Mouse (Mus musculus): Measurements from ENCODE around the gene Gm20388.

Gm20388 gene

DNA sequence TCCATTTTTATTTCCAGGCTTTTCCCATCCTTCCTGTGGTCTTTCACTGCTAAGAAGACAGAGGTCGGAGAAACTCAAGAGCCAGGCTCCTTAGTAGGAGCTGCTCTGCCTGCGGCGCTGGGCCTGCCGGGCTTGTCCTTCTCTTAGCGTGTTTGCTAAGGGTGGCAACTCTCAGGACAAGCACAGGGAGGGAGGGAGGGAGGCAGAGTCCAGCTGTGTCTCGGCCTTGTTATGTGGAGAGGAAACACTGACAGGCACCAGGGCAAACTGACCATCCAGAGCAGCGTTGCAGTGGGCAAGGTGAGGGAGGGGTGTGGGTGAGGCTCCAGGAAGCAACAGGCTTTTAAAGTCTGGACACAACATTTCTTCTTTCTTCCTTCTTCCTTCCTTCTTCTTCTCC is 178.9 kb downstream of the Gm20388 start:
- no peak for DNase-seq (ENCODE audit: low spot score)

DNA sequence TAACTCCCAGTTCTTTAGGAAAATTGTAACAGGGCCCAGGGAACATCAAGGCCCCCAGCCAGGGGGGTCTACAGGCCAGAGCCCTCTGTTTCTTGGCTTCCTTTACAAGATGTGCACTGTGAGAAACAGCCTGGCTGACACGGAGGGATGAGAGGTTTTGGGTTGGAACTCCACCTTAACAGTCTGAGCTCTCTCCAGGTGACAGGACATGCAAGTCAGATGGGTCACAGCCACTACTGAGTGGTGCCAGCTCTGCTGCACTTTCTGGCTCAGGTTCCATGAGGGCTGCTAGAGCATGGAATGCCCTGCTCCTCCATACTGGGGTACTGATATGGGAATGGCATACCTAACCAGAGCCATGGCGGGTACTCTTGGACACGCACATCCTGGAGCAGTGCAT is 180.4 kb downstream of the Gm20388 start:
- DNase-seq (ENCODE audit: low spot score), result no peak

DNA sequence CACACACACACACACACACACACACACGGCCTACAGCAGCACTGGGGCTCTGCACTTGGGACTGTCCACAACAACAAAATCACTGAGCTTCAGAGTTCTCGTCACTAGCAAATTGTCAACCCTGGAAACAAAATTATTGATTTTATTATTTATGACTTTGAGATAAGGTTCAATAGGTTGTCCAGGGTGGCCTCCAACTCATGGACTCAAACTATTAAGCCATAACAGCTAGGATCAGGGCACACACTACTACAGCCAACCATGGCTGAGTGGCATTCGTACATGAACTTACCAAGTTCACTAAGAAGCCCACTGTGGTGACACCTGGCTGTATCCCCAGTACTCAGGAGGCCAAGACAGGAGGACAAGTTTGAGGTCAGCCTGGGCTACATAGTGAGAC is 182.5 kb downstream of the Gm20388 start:
- no peak for DNase-seq (ENCODE audit: low spot score)

DNA sequence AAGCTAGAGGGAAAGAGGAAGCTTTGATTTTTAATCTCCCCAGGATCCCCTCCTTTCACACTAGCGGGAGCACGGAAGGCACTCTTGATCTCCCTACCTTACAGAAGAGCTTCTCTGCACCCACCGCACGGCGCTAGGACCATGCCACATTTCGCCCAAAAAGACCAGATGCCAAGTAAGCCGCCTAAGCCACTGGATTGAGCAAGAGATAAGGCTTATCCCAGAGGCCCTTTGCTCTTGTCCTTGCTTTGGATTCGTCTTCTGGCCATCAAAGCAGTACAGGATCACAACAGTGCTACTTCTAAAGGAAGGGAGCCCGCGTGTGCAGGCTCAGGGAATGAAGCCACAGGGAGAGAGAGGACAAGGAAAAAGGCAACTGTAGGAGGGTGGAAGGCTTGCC is 184.2 kb downstream of the Gm20388 start:
- DNase-seq (ENCODE audit: low spot score), result no peak

DNA sequence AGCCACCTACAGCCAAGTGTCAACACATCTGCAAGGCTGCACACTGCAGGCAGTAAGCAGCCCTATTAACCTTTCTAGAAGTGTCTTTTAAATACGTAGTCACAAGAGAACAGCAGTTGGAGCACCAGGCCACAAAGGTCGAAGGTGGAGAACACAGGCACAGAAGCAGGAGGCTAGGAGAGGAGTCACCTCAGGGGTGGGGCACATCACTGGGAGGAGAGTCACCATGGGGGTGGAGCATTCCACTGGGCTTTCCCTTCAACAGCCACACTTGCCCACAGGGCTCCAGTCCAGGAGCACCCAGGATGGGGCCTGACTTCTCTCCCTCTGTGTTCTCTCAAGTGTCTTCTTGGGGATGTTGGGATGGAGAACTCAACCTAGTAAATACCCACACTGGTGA is 185.8 kb downstream of the Gm20388 start:
- DNase-seq (ENCODE audit: low spot score), result no peak

DNA sequence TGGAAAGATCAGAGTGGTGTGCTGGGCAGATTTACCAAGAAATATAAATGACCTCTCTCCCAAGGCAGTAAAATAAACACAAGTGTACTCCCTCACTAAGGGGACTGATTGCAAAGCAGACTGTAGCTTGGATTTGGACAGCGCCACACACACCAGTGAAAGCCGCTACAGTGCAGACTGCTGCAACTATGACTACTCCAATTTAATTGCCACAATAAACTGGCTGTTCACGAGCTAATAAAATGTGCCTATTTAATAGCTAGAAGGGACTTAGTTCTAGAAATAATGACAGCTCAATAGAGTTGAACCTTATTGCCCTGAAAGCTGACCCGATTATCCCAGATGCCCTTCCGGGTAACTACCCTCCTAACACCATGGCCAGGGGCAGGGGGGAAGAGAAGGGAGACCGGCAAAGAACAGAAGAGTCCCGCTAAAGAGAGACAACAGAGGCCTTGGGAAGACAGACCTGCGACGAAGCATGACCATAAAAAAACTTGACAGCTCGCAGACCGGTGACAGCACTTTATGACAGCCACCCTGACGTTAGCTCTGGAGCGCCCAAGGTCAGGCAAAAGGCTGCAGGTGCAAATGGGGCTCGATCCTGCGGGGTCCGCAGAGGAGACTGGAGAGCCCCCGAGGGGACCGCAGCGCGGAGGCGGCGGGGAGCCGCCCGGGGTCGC is 189.9 kb downstream of the Gm20388 start:
- no peak for DNase-seq (ENCODE audit: low spot score)

DNA sequence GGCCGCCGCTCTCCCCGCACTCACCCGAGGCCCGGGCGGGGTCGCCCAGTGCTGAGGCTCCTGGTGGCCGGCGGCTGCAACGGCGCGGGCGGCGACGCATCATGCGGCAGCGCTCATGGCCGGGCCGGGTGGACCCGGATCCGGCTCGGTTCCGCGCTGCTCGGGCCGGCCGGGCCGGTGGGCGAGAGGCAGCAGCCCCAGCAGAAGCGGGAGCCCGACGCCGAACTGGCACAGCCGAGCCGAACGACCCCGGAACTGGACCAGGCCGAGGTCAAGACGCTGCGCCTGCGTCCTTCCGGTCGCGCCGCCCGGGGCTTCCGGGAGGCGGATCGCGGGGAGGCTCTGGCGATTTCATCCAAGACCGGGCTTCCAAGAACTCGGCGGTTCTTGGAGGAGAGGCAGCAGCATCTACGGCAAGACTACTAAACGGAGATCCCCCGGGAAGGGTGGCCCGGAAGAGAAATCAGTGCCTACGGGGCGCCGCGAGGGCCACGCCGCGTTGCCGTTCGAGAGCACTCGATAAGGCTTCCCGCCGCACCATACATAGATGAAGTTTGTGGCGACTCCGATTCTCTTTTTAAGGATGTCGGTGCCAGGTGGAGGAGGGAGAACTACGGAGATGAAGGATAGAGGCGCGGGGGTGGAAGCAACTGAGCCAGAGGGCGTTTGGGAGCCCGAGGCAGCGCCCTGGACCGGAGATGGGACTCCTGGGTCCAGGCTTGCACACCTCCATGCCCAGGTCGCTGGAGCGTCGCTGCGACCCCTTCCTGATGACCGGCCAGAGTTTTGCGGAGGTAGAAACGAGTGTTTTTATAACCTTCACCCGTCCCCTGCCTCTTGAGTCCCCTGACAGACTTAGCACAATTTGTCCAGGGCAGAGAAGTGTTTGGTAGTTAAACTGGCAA is 190.7 kb downstream of the Gm20388 start, which contains the start of gene Zdhhc7:
TSS of gene Zdhhc7 (minus strand) at position 415 of the 905 bp plus-strand sequence.
- DNase-seq (ENCODE audit: low spot score), result peak; percentile 81

DNA sequence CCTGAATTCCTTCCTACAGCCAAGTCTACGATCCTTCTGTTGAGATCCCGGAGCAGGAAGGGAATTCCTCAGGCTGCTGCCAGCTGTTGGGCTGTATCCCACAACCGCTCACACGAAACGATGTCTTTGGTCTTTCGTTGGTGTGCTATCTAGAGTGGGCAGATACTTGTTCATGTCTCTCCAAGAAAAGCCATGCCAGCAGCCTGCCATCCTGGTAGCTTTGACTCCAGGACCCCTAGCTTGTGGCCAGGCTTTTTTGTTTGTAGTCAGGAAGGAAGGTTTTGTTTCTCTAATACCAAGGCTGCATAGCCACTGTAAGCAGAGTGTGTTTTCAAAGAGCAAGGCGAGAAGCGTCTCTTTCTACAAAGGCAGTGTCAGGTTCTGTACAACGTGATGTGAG is 193.3 kb downstream of the Gm20388 start:
- no peak for DNase-seq (ENCODE audit: low spot score)

DNA sequence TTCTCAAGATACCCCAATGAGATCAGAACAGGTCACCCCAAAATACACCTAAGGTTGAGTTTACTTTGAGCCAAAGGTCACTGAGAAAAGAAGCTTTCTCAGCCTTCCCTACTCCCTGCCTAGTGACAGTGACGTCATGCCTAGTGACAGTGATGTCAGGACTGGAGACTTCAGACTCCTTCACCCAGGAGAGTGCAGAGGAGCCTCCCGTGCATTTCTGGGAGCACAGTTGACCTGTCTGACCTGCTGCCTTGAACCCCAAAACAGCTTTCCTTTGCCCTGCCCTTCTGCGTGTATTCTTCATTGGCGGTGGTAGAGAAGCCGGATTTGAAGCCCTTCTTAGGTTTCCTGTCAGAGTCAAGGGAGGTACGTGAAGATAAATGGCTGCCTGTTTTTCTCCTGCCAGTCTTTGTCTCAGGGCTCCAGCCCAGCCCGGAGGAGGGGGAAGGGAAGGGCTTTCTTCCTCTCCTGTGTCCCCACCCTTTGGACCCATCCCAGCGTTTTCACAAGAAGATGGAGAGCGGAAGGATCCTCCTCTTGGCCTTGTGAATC is 194.2 kb downstream of the Gm20388 start:
- DNase-seq (ENCODE audit: low spot score), result peak; percentile 51

DNA sequence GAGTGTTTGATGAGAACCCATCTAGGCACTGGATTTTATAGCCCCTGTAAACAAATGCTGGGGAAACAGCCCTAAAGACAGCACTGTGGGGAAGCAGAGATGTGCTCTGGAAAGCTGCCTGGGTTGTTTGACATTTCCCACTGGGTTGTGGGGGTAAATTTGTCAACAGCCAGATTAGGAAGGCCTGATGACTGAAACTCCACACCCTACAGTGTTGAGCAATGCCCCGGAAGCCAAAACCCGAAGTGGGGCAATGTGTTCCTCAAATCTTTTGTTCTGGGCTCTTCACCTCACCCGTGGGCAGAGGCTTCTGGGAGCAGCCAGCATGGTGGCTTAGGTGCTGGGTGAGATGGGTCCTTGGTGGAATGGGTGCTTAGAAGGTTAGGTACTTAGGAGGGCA is 198.5 kb downstream of the Gm20388 start:
- DNase-seq (ENCODE audit: low spot score), result no peak

DNA sequence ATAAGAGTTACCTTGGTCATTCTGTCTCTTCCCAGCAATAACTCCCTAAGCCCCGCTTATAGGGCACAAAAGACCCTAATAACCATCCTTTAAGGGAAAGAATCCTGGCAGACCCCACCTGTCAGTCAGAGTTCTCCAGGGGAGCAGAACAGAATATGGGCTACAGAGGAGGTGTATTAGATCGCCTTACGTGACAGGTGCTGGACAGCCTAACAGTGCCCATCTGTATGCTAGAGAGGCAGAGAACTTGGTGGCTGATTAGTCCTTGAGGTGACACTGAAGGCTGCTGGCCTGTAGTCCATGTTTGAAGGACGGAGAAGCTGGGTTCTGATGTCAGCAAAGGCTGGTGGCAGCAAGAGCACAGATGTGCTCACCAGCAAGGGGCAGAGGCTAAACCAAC is 200.3 kb downstream of the Gm20388 start:
- DNase-seq (ENCODE audit: low spot score), result no peak

DNA sequence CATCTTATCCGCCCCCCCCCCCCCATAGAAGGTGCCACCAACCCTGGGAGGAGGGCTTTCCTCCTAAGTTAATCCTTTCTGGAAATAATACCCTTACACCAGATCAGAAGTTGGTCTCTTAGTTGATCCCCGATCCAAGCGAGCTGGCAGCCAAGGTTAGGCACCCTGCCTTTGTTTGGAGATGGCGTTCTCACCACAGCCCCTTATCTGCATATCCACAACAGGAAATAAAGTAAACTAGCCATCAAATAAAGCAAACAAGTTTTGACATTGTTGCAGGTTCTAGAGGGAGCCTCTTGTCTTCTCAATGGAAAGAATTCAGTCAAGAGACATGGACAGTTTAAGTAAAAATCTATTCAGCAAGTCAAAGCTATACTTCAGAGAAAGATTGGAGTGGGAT is 200.7 kb downstream of the Gm20388 start:
- DNase-seq (ENCODE audit: low spot score), result no peak

DNA sequence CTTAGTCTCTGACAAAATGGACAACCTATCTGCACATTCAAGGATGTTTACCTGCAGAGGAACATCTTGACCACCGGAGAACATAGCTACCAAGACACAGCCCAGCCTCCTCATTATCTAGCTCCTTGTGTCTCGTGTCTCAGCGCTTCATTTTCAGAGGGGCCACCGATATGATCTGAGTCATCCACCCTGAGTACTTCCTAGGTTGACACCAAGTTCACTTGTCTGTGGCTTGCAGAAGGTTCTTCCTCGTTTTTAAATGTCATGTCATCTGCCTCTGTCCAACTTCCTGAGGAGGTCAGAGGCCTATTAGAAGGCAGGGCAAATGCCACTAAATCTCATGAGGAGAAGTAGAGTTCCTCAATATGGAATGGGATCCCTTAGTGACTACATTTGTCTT is 201.9 kb downstream of the Gm20388 start:
- DNase-seq (ENCODE audit: low spot score), result no peak

DNA sequence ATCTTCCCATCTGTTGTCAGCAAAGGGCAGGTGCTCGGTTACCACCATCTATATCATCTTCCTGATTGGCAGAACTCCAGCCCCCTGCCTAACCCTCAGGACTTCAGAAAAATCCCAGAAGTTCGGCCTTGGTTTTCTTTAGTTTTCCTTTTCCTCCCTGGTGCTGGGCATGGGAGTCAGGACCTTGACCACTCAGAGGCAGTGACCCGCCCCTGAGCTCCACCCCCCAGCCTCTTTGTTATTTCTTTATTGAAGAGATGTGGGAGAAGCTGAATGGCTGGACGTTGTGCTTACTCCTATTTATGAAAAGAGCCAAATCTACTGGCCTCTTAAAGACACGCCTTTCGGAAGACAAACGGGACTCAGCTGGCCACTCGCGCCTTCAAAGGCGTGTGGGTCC is 202.7 kb downstream of the Gm20388 start:
- DNase-seq (ENCODE audit: low spot score), result peak; percentile 54

DNA sequence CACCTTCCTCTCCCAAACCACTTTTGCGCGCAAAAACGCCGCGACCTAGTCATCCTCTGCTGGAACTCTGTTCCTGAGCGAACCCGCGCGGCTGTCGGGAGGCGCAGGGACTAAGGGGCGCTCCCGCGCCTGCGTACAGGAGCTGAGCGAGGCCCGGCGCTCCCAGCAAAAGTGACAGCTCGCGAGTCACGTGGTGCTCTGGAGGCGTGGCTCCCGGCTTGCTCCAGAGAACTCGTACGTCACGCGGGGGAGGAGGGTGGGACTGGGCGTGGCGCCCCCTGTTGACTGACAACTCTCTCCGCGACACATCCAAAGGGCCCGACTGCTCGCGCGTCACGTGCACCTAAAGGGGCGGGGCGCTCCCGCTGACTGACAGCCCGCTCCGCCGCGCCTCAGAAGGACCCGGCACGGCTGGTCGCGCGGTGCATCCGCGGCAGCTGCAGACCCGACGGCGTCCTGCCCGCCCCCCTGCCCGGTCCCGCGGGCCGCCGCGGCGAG is 203.2 kb downstream of the Gm20388 start, which contains the start of gene 6430548M08Rik:
TSS of gene 6430548M08Rik (plus strand) at position 395 of the 498 bp plus-strand sequence.
- peak; percentile 100 for DNase-seq (ENCODE audit: low spot score)

DNA sequence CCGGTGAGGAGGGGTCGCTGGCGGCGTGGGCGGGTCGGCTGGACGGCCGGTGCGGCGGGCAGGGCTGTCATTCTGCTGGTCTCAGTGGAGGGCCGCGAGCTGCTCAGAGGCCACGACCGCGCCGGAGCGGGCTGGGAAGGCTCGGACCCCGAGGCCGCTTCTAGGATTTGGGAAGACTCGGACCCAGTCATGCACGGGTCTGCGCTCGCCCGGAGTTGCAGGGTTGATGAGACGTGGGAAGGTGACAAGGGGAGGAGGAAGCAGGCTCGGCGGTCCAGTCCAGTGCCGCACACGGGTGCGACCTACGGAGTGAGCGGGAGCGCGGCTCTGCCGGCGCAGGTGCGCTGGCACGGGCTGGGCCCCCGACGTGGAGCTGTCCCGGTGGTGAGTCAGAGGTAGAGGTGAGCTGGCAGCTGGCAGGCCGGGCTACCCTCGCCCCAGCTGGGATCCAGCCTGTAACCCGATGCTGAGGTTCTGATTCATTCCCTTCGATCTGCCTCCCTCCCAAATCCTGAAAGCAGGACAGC is 203.7 kb downstream of the Gm20388 start:
- no peak for DNase-seq (ENCODE audit: low spot score)

DNA sequence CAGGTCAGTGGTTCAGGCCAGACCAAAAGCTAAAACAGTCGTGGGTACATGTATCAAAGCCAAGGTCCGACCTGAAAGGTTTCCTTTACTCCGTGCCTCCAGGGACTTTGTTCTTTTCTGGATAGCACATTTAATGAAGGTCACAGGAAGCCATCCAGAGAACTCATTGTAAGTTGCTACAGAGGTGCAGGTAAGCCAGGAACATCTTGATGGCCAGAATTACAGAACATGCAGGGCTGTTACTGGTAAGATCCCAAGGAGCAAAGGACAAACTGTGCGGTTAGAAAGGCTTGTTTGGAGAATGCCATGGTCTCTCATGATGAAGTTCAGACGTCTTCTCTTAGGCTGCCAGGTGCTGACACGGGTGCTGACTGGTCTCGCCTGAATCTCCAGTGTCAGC is 206.0 kb downstream of the Gm20388 start:
- no peak for DNase-seq (ENCODE audit: low spot score)

DNA sequence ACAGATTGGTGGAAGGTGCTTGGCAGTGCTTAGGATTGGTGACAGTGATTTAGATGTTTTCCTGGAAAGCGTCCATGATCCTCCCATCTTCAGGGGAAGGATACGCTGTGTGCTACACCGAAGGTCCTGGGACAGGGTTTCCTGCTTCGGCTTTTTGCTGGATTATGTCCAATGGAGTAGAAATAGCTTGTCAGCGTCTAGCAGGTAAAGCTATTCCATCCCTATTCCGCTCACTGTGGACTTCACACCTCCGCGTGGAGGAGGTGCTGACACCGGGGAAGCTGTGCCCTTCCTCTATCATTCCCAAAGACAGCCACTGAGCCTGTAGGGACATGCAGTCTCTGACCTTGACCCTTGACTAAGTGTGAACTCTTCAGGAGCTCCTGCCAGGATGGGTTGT is 207.5 kb downstream of the Gm20388 start:
- DNase-seq (ENCODE audit: low spot score), result no peak

DNA sequence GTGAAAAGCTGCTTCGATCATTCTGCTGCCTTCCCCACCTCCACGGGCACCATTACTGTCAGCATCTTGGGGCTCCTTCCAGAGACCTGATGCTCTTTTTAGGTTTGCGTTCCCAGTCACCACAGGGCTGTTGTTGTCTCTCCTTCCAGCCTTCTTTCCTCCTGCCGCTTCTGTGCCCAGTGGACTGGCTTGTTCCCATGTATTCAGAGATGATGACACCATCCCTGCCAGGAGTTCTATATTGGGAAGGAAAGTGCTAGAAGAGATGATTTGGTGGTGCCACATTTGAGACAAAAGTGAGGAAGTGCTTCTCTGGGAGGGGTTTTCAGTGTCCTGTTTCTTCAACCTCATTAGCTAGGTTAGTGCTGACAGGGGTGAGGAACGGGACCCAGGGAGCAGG is 208.2 kb downstream of the Gm20388 start:
- no peak for DNase-seq (ENCODE audit: low spot score)

DNA sequence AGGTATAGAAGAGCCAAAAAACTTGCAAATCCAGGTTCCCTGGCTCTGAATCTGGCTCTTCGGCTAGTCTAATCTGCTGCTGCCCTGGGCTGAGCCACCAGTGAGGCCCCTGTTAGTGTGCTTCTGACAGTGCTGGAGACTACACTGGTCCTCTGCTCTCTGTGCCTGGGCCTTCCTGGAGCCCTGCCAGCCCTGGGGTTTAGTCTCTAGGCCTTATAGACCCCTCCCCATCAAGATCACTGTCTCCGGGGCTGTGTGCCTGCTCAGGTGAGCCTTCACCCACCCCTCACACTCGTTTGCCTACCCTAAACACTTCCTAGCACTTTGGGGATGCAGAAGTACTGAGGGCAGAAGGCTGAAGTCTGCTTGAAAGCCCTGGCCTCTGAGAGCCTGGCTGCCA is 208.8 kb downstream of the Gm20388 start:
- DNase-seq (ENCODE audit: low spot score), result no peak

DNA sequence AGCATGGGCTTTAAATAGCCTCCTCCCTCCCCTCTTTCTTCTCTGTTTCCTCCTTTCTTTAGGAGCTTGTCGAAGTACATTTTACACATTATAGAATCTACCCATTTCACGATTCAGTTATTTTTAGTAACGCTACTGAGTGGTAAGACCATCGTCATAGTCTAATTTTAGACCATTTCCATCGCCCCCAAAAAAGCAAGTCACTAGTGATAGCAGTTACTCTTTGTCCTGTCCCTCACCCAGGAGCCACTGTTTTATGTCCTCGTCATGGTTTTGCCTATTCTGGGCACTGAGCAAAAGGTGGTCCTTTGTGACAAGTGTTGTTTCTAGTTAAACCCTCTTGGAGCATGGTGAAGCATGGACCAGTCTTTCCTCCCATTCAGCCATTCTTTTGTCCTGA is 209.3 kb downstream of the Gm20388 start:
- no peak for DNase-seq (ENCODE audit: low spot score)

DNA sequence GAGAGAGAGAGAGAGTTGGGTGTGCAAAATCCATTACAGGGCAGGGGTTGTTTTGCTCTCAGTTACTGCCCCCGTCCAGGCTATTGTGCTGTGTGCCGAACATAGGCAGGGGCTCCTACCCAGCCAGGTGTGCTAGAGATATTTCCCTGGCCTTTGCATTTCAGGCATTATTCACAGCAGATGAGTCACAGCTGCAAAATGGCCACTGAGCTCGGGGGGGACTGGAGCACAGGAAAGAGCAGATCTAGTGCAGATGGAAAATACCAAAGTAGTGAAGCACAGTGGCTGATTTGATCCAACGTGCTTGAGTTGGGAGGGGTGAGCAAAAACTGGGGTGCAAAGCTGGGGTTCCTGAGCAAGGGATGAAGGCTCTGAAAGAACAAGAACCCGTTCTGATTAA is 210.3 kb downstream of the Gm20388 start:
- DNase-seq (ENCODE audit: low spot score), result no peak

DNA sequence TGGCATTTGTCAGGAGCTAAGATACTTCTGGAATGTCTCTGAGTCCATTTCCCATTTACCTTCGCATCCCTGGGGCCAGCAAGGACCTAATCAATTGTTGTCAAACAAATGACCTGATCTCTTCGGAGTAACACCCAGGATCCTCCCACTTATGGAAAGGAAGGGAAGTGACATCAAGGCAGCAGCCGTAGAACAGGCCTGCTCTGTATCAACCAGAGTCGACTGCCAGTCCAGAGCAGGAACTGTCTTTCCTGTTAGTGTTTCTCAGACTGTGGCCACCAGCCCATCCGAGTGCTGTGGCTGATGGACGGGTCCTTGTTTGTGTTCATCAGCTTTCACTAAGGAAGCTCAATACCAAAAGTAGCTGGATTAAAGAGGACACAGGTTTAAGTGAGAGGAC is 213.6 kb downstream of the Gm20388 start:
- DNase-seq (ENCODE audit: low spot score), result no peak
